ENCODE assay signal across 8 mouse cellular contexts in the genomic region with DNA sequence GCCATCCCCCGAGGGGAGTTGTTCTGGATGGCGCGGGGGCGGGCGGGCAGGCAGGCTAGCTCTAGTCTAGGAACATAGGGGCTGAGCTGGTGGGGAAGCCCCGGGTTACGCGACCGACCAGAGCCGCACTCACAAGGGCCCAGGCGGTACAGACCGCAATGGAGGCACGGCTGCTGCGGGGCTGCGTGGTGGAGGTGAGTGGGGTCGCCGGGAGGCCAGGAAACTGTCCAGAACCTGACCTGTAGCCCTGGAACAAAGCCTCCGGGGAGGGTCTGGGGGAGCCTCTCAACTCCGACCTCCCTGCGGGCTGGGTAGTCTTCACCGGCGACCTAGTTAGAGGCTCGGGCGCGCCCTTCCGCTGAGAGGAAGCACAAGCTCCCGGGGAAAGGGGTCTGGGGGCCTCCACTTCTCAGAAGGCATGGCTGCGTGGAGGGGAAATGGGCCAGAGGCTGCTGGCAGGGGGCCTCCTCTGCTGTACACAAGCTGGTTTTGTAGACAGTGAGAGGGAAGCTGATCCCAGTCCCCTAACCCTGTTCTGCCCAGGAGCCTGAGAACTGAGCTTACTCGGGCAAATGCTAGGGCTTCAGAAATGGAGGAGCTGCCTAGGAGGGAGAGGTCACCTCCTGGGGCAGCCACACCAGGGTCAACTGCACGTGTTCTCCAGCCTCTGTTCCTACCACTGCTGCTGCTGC. TPM values are rescaled to one million over a fixed set of nuclear protein-coding genes. Genes with fewer than 3 reads are reported as not detected.
A peak's percentile ranks its signal among the peaks of the same experiment; 100 is the strongest.
DNase-seq lines count a peak whose midpoint lies in the region; TF ChIP-seq lines count a peak whose summit lies in the region.

A gene (plus strand): TSS at position 14 of the 692 bp plus-strand sequence.

- H3K36me3 ChIP-seq in embryonic facial prominence, embryonic 10.5 days (replicated peaks): peaks cover 44% of the 10 kb centered on the region

- 1% methylated on average over 30 of the region's 30 CpGs for WGBS in embryonic facial prominence, embryonic 10.5 days

- peaks cover 55% of the 10 kb centered on the region for H3K4me1 ChIP-seq in embryonic facial prominence, embryonic 10.5 days

- no peak within 1 kb of the TSS for H3K4me3 ChIP-seq in layer of hippocampus, adult 2 months
- peak within 1 kb of the TSS; percentile 48 for H3K4me3 ChIP-seq in embryonic facial prominence, embryonic 10.5 days

- H3K27me3 ChIP-seq in embryonic facial prominence, embryonic 10.5 days (replicated peaks; ENCODE audit: low read depth, poor library complexity, severe bottlenecking): peaks cover 88% of the 10 kb centered on the region

- peak within 1 kb of the TSS; percentile 55 for H3K27ac ChIP-seq in layer of hippocampus, adult 2 months
- H3K27ac ChIP-seq in embryonic facial prominence, embryonic 10.5 days (replicated peaks): peak within 1 kb of the TSS; percentile 44

- no peak for DNase-seq in layer of hippocampus, adult 2 months (ENCODE audit: low spot score in 2 of 2)
- DNase-seq in layer of hippocampus, adult 9-11 months: no peak
- peak; percentile 58 for DNase-seq in embryonic facial prominence, embryonic 10.5 days (ENCODE audit: low spot score)
- DNase-seq in layer of hippocampus, postnatal 10 days (ENCODE audit: low spot score in 2 of 2): no peak
- DNase-seq in naive thymus-derived CD4-positive, alpha-beta T cell, adult 2 months (ENCODE audit: low read depth): peak; percentile 71
- no peak for DNase-seq in c-Kit-positive CD71-positive TER-119-positive erythroid progenitor cells, embryonic 14.5 days (ENCODE audit: low spot score)
- no peak for DNase-seq in yolk sac, embryonic 10.5 days (ENCODE audit: low spot score)
- DNase-seq in frontal cortex, adult 2 months (ENCODE audit: extremely low spot score in 1 of 2, low spot score in 1 of 2): no peak

- H3K9me3 ChIP-seq in embryonic facial prominence, embryonic 10.5 days: no peaks in the 10 kb centered on the region

- TF ChIP-seq CTCF in layer of hippocampus, adult 2 months (conservative IDR thresholded peaks at IDR 0.05): no peak

RNA-seq across cellular contexts. Expression of the gene that starts here (rescaled TPM):
- 10 to 100 TPM; 22.7 to 48.4 TPM for total RNA-seq in layer of hippocampus, adult 2 months (2021)
- polyA plus RNA-seq in embryonic facial prominence, embryonic 10.5 days (2016; fragmentation: Nextera tagmentation; extraction: Ambion mirVana): 1.0 and 1.3 TPM in 2 replicates
- total RNA-seq in layer of hippocampus, postnatal 10 days (2021): 10 to 100 TPM; 14.0 to 15.1 TPM
- polyA plus RNA-seq in frontal cortex, adult 2 months (2012; rRNA removed): 7.0 and 10.6 TPM in 2 replicates

Comparison
In these comparisons a context has a peak if more than half of its experiments do, and no peak if none do; other contexts are left out.
1. DNase-seq: peak in embryonic facial prominence, embryonic 10.5 days (single experiment) and naive thymus-derived CD4-positive, alpha-beta T cell, adult 2 months (single experiment); none in layer of hippocampus, adult 2 months (0 of 2), layer of hippocampus, adult 9-11 months (single experiment), layer of hippocampus, postnatal 10 days (0 of 2), c-Kit-positive CD71-positive TER-119-positive erythroid progenitor cells, embryonic 14.5 days (single experiment), yolk sac, embryonic 10.5 days (single experiment) and frontal cortex, adult 2 months (0 of 2).